9 mouse cellular contexts compared by ENCODE assay signal in genomic region chr15:27943486-27944195, GRCm38 (mm10).
A peak's percentile ranks its signal among the peaks of the same experiment; 100 is the strongest.
DNase-seq lines count a peak whose midpoint lies in the region; ATAC-seq lines count a peak whose summit lies in the region.
"Had no signal": no experiment of that assay in that cellular context is flagged by ENCODE, and none has a peak within 500 bp of the region (broad histone marks: within the 10 kb centered on the region; RNA-seq: fewer than 3 reads in every experiment).

No protein-coding gene starts in this region.

- no peaks in the 10 kb centered on the region for H3K36me3 ChIP-seq in forebrain, embryonic 12.5 days (replicated peaks)
- no peaks in the 10 kb centered on the region for H3K36me3 ChIP-seq in liver, embryonic 11.5 days (ENCODE audit: control insufficient read depth, insufficient read depth, low read length)
- H3K36me3 ChIP-seq: limb, embryonic 13.5 days had no signal

- intact Hi-C loops in heart, postnatal 36 days (cut with DNase I) = loop anchor here (5.0 kb wide), 1 partner anchor 79 kb away; no protein-coding TSS in a partner anchor

- peak; percentile 91 for DNase-seq in heart, adult 11 months
- no peak for DNase-seq in heart, postnatal 36 days
- DNase-seq in adrenal gland, postnatal 14 days = peak; percentile 46
- peak; percentile 86 for DNase-seq in layer of hippocampus, adult 9-11 months
- peak; percentile 64 to 75 for DNase-seq in right cerebral cortex, postnatal 10 days (ENCODE audit: low spot score in 2 of 2)
- no peak for DNase-seq in liver, embryonic 11.5 days (ENCODE audit: low spot score)
- no peak for DNase-seq in ovary, postnatal 14 days (ENCODE audit: low spot score)

- WGBS in forebrain, embryonic 12.5 days = 20% methylated on average over 18 of the region's 18 CpGs
- WGBS in liver, embryonic 11.5 days = 80% methylated on average over 18 of the region's 18 CpGs

- peak overlapping the region; percentile 75 for H3K27ac ChIP-seq in forebrain, embryonic 12.5 days
- no peak overlapping the region for H3K27ac ChIP-seq in liver, embryonic 11.5 days (ENCODE audit: low read depth, low read length)
- H3K27ac ChIP-seq: limb, embryonic 13.5 days had no signal

- no peaks in the 10 kb centered on the region for H3K27me3 ChIP-seq in forebrain, embryonic 12.5 days
- no peaks in the 10 kb centered on the region for H3K27me3 ChIP-seq in liver, embryonic 11.5 days (replicated peaks; ENCODE audit: control insufficient read depth, insufficient read depth, low read length)

- H3K4me2 ChIP-seq in forebrain, embryonic 12.5 days = peak overlapping the region; percentile 31
- no peak overlapping the region for H3K4me2 ChIP-seq in liver, embryonic 11.5 days
- H3K4me2 ChIP-seq: limb, embryonic 13.5 days had no signal

- H3K4me3 ChIP-seq in forebrain, embryonic 12.5 days (replicated peaks) = no peak overlapping the region
- H3K4me3 ChIP-seq in liver, embryonic 11.5 days (ENCODE audit: low read depth, low read length) = no peak overlapping the region
- H3K4me3 ChIP-seq: limb, embryonic 13.5 days had no signal

- ATAC-seq in forebrain, embryonic 12.5 days (ENCODE audit: low FRiP score) = peak; percentile 79
- no peak for ATAC-seq in liver, embryonic 11.5 days (replicated peaks; ENCODE audit: low FRiP score)

- no peaks in the 10 kb centered on the region for H3K9me3 ChIP-seq in forebrain, embryonic 12.5 days
- H3K9me3 ChIP-seq in liver, embryonic 11.5 days (ENCODE audit: control insufficient read depth, low read length) = no peaks in the 10 kb centered on the region
- H3K9me3 ChIP-seq: limb, embryonic 13.5 days had no signal

- peaks cover 70% of the 10 kb centered on the region for H3K4me1 ChIP-seq in forebrain, embryonic 12.5 days
- no peaks in the 10 kb centered on the region for H3K4me1 ChIP-seq in liver, embryonic 11.5 days (replicated peaks; ENCODE audit: control insufficient read depth, insufficient read depth, low read length)

- no peak overlapping the region for H3K9ac ChIP-seq in forebrain, embryonic 12.5 days
- H3K9ac ChIP-seq in liver, embryonic 11.5 days (ENCODE audit: low read depth, low read length) = no peak overlapping the region
- H3K9ac ChIP-seq: limb, embryonic 13.5 days had no signal

Comparison
In these comparisons a context has a peak if more than half of its experiments do, and no peak if none do; other contexts are left out.
1. DNase-seq: peak in heart, adult 11 months (single experiment), adrenal gland, postnatal 14 days (single experiment), layer of hippocampus, adult 9-11 months (single experiment) and right cerebral cortex, postnatal 10 days (2 of 2); none in heart, postnatal 36 days (0 of 2), liver, embryonic 11.5 days (single experiment) and ovary, postnatal 14 days (single experiment).